Mouse (Mus musculus) right cerebral cortex, postnatal 25 days (tissue): ENCODE measurements at regions not wholly inside any gene's neighbourhood (a gene's known extent, or its start where the extent isn't known, plus 50 kb on each side); places are given as distances from the start of the nearest gene placed in this dataset.
A peak's percentile ranks its signal among the peaks of the same experiment; 100 is the strongest.

Experiments used
- DNase-seq: peaks from one replicate; pipeline ENCODE4 v3.0.0; 2022

DNA sequence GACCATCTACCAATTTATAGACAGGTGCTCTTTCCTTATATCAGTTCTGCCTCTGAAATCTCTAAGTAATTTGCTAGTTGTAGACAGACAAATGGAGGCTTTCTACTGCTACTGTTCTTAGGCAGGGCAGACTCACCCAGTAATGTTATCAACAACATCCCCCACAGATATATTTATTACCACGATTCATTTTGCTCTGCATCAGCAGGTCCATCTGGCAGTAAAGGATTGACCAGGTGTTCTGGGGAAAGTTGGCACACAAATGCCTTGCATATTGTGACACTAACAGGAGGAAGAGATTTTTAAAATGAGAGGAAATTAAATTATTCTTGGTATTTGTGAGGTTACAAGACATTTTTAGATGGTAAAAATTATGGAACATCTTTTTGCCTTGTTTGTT, 627.3 kb upstream of the Tmprss15 start:
- DNase-seq: peak; percentile 29

DNA sequence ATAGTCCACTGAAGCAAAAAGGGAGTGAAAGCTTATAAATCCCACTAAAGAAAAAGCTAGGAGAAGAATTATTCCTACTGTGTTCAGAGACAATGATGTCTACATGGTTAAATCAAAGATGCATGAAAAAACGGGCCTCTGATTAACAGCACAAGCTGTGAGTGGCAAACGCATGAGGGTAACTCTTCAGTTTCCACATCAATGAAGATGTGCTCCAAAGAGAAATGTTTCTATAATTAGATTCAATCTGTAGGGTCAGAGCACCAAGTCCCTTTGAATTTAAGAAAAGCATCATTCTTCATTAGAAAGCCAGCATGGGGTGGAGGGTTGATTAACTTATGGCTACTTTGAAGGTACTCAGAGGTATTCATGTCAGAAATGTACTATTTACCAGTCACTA, 601.5 kb upstream of the Tmprss15 start:
- DNase-seq: no peak

- DNase-seq: no peak
Measured at GRCm38 (mm10) chr16:79651162-79651741, 560.4 kb upstream of the Tmprss15 start.

- no peak for DNase-seq
Measured at GRCm38 (mm10) chr16:79640898-79641297, 550.0 kb upstream of the Tmprss15 start.

DNA sequence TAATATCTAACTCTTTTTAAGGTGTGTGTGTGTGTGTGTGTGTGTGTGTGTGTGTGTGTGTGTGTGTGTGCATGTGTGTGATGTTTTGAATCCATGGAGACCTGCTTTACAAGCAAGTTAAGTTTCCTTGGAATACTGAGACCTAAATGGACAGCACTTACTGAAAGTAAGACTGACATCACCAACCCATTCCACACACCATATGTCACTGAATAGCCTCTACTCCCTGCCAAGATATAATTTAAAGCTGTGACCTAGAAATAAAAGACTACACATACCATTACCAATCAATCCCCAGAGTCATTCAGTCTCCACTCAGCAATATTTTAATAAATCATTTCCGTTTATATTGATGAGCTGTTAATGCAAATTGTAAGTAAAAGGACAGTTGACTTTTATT, 536.2 kb upstream of the Tmprss15 start:
- no peak for DNase-seq

DNA sequence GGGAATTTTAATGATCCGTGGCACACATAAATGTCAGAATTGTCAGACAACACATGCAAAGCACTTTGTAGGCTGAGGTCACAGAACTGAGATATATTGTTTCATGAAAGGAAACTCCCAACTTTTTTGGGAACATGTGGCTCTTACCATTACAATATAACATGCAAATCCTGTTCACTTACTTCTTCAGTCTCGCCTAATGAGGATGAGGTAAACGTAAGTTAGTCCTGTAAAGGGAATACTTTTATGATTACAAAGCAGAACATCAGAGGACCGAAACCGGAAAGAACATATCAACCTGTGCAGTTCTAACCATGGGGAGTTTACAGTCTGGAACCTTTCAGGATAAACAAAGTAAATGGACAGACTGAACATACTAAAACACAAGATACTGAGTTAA, 520.1 kb upstream of the Tmprss15 start:
- no peak for DNase-seq

- DNase-seq: no peak
Measured at GRCm38 (mm10) chr16:79590891-79591290, 500.0 kb upstream of the Tmprss15 start.

DNA sequence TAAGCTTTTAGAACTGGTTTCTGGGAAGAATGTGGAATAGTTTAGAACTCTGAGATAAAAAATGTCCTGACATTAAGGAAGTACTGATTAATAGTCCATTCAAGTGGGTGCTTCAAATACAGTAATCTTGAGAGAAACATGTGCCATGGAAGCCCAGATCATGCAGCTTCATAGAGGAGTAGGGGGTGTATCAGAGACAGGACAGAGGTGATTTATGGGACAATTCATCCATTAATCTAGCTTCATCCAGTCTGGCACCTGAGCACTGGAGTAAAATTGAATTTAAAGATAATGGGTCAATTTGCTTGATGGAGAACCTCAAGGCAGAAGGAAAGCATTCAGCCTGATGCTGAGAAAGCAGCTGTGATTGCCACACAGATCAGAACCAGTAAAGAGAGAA, 494.8 kb upstream of the Tmprss15 start:
- no peak for DNase-seq

DNA sequence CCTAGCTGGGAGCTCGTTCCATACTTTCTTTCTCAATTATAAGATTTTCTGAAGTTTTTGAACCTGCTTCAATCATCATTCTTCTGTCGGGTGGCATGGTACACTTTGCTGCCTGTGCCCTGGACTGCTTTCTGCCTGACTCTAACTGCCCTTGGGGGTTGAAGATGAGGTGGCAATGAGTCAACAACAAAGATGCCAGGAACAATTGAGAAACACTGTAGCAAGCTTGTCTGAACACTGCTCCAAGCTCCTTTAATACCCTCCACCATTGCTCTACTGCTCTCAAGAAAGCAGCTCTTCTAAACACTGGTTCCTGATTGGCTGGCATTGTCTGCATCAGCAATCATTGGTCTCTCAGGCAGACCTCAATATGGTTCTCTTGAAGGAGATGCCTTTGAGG, 480.0 kb upstream of the Tmprss15 start:
- DNase-seq: no peak

DNA sequence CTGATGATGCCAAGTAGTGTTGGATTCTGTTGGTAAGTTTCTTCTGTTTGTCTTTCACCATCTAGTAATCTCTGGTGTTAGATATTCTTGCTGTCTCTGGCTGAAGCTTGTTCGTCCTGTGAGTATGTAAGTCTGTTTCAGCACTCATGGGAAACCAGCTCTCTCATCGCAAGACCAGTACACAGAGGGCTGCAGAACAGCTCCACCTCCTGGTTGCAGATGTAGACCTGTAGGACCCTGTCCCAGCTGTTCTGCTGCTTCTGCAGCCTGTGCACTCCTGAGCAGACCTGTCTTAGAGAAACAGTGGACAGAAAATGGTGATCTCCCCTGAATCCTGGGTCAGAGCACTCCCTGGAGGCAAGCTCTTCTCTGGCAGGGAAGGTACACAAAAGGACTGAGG, 443.5 kb upstream of the Tmprss15 start:
- DNase-seq: no peak

GRCm38 (mm10) chr16:79492493-79492892, 401.6 kb upstream of the Tmprss15 start:
- no peak for DNase-seq

- no peak for DNase-seq
Measured at GRCm38 (mm10) chr16:79450871-79451270, 360.0 kb upstream of the Tmprss15 start.

DNA sequence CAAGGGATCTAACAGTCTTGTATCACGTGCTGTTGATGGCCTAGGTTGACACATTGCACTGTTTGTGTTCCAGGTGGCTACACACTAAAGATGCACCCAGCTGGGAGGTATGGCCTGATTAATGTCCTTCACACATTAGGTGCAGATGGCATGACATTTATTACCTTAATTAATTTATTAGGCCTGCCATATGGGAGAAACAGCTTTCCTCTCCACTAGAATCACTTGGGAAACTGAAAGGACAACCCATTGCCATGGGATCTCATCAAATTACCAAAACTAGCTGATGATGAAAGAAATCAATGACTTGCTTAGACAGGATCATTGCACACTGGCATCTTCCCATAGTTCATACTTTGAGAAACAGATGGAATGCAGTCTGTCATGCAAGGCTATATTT, 358.8 kb upstream of the Tmprss15 start:
- DNase-seq: no peak

DNA sequence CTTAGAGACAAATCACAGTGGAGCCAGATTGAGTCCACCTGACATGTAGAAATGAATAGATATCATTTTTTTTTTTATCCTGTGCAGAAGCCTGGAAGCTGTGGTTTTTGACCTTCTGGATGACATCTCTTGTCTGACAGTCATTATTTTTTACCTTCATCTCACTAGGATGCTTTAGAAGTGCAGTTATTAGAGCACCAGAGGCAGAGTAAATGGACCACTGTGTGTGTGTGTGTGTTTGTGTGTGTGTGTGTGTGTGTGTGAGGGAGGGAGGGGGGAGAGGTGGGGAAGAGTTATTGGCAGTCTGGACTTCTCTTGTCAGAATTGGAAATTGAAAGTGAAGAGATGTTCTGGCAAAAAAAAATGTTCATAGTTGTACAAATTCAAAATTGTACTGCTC, 316.5 kb upstream of the Tmprss15 start:
- DNase-seq: no peak

- no peak for DNase-seq
Measured at GRCm38 (mm10) chr16:79406216-79406615, 315.3 kb upstream of the Tmprss15 start.

DNA sequence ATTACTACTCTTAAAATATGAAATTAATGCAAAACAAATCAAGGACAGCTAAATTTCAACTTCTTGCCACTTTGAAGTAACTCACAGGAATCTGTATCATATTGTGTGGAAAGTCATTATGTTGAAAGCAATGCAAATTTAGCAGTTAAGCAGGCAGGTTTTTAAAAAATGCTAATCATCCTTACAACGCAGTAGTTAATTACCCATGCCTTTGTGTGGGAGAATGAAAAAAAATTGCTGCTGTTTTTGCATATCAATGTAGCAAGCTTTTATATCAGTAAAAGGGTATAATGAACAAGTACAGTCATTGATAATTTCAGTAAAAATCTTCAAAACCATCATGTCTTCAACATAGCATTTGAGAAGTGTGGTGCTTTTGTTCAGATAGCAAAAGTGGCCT, 313.2 kb upstream of the Tmprss15 start:
- DNase-seq: no peak

DNA sequence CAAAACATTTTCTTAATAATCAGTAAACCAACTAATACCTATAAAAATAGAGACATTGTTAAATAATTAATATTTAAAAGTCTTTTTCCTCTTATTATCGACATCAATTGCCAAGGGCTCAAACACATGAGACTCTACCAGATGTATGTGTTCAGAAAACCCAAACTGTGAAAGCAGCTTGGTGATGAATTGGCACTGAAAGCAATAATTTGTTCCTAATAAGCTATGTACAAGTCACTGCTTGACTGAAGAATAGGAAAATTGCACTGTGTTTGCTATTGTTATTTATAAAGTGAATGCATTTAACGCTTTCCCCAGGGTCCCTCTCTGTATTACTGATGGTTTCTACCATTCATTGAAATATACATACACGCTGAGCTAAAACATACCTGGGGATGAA, 309.2 kb upstream of the Tmprss15 start:
- DNase-seq: no peak

DNA sequence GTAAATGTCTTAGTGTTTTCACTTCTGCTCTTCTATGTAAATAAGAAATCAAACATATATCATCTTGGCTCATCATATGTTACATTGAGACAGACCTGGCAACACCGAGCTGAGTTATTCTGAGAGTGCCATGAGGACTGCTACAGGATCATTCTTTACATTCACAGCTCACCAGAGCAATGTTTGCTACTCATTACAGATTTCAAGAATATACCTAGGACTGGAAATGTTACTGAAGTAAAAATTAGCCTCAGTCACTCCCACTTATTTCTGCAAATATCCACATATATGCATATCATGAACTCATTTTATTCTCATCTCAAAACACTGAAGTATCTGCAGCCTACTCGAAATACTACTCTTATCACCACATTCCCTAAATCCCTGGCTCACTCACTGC, 307.6 kb upstream of the Tmprss15 start:
- DNase-seq: no peak

DNA sequence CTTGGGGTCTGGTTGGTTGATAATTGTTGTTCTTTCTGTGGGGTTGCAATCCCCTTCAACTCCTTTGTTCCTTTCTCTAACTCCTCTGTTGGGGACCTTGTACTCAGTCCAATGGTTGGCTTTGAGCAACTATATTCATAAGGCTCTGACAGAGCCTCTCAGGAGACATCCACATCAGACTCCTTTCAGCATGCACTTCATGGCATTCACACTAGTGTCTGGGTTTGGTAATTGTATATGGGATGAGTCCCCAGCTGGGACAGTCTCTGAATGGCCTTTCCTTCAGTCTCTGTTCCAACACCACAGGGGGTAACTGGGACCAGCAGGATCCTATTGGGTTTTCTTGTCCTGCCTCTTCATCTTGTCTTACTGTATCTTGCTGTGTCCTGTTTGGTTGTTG, 303.5 kb upstream of the Tmprss15 start:
- DNase-seq: no peak

DNA sequence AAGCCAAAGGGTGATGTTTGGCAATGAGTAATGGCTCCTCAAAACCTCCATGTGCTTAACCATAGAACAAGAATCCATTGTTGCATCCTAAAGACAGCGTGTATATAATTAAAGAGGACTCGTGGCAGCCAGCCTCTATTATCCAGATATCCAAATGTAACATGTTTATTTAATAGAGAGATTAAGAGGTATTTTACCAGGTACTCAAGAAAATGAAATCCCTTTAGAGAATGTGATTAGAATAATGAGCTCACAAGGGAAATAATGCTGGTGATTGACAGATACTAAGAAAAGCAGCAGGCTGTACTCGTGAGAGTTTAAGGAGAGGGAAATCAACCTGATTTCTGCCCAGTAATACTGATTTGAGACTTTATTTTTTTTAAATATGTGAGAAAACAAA, 295.5 kb upstream of the Tmprss15 start:
- DNase-seq: no peak

DNA sequence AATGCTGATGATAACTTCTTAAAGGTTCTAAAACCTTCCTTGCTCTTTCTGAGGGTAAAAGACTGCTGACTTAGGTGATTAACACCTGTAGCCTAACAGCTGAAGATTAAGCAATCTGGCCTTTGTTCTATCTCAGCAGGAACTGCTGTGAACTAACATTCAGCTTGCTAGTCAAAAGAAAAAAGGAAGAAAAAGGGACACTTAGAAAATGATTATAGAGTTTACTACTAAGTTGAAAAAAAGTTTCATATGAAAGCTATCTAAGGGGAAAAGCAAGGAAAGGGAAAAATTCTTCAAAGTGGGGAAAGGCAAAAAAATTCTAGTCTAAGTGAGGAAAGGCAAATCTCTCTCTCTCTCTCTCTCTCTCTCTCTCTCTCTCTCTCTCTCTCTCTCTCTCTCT, 259.2 kb upstream of the Tmprss15 start:
- DNase-seq: no peak

DNA sequence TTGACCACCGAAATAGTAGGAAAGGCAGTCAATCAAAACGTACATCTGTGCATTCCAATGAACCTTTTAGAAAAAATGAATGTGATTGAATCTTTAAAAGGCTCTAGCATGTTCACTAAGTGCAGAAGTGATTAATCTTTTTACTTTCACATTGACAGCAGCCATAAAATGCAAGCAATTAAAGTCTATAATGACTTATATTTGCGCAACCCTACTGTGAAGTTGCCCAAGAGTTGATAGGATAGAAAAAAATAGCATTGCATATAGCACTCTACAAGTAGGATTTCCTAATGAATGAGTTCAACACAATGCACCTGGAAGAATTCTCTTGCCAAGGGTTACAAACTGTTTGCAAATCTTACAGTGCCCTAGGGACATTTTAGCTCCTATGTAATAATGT, 251.6 kb upstream of the Tmprss15 start:
- DNase-seq: no peak

- DNase-seq: no peak
Measured at GRCm38 (mm10) chr16:79336416-79336815, 245.5 kb upstream of the Tmprss15 start.

DNA sequence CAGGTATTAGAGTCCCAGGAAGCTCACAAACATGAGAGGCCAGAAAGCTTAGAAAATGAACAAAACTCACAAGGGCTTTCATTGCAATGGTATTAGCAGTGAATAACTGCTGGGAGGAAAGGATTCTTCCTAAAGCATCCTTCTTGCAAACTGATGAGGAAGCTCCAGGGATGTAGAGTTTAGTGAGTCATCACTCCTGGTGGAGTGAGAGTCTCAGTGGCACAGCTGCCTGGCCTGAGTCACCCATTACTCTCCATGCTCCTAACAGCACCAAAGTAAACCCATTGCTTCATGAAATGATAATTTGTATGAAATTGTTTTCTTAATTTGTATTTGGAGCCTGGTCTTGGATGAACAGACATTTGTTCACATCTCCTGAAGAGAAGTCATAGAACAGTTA, 245.1 kb upstream of the Tmprss15 start:
- no peak for DNase-seq

GRCm38 (mm10) chr16:79313301-79313700, 222.4 kb upstream of the Tmprss15 start:
- DNase-seq: no peak

DNA sequence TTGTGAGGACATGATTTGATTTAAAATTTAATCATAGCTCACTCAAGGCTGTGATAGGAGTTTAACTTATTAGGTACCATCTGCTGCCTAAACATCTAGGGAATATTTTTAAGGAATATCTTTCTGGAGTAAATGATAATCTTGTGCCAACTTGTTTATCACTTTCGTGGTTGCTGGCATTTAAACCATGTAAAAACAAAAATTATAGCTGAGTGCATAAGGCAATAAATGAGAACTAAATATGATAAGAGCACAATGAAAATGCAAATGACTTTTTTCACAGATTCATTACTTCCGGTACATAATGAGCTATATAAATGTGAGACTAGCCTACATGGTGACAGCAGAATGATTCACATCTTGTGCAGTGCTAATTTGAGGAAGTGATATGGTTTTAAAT, 221.8 kb upstream of the Tmprss15 start:
- no peak for DNase-seq
